Mouse (Mus musculus): ENCODE results near the gene Ctnnd1. TPM values are rescaled to one million over a fixed set of nuclear protein-coding genes. Genes with fewer than 3 reads are reported as not detected.
"Not testable (repeated sequence)": the region's sequence is repeated elsewhere in the genome, so short reads cannot be mapped to it uniquely, and the experiment has no call there.

Ctnnd1 gene
- total RNA-seq (2021): 10 to 100 TPM; 69.0 to 69.4 TPM

- intact Hi-C loops (cut with DNase I): no loop called here
- DNase-seq (ENCODE audit: low spot score in 2 of 2): peak; percentile 88 to 96
These were observed at the start of gene Ctnnd1 for GRCm38 (mm10) chr2:84650464-84651195. Gene Ctnnd1, minus strand, starts transcription at chr2:84650765.

GRCm38 (mm10) chr2:84695007-84695695 lies 44.6 kb upstream of the Ctnnd1 start:
- intact Hi-C loops (cut with DNase I): no loop called here
- DNase-seq (ENCODE audit: low spot score in 2 of 2): no peak

- intact Hi-C loops (cut with DNase I): no loop called here
- no peak for DNase-seq (ENCODE audit: low spot score in 2 of 2)
These were observed 39.5 kb upstream of the Ctnnd1 start for GRCm38 (mm10) chr2:84690050-84690449.

GRCm38 (mm10) chr2:84688080-84688844 lies 37.7 kb upstream of the Ctnnd1 start:
- no peak for DNase-seq (ENCODE audit: low spot score in 2 of 2)

GRCm38 (mm10) chr2:84682605-84683183 lies 32.1 kb upstream of the Ctnnd1 start:
- intact Hi-C loops (cut with DNase I): no loop called here
- DNase-seq (ENCODE audit: low spot score in 2 of 2): no peak

More at GRCm38 (mm10) chr2:84688080-84688844, 37.7 kb upstream of the Ctnnd1 start:
- intact Hi-C loops (cut with DNase I): no loop called here

GRCm38 (mm10) chr2:84679016-84679415 lies 28.5 kb upstream of the Ctnnd1 start, which contains the start of gene Tmx2:
Gene Tmx2, minus strand, starts transcription at chr2:84679140.
- intact Hi-C loops (cut with DNase I): no loop called here
- no peak for DNase-seq (ENCODE audit: low spot score in 2 of 2)

- intact Hi-C loops (cut with DNase I): no loop called here
- peak; percentile 93 to 99 for DNase-seq (ENCODE audit: low spot score in 2 of 2)
These were observed 27.7 kb upstream of the Ctnnd1 start, which contains the start of the genes Gm28635 and Med19 for GRCm38 (mm10) chr2:84677968-84678880. Gene Gm28635, minus strand, starts transcription at chr2:84678041. Gene Med19, plus strand, starts transcription at chr2:84678402.

GRCm38 (mm10) chr2:84677270-84677967 lies 26.9 kb upstream of the Ctnnd1 start:
- intact Hi-C loops (cut with DNase I): no loop called here
- no peak for DNase-seq (ENCODE audit: low spot score in 2 of 2)

- DNase-seq (ENCODE audit: low spot score in 2 of 2); intact Hi-C loops (cut with DNase I): not testable (repeated sequence)
These were observed 21.0 kb upstream of the Ctnnd1 start for GRCm38 (mm10) chr2:84671535-84671934.

GRCm38 (mm10) chr2:84670569-84670933 lies 20.0 kb upstream of the Ctnnd1 start, which contains the start of gene Selenoh:
Gene Selenoh, minus strand, starts transcription at chr2:84670770.
- DNase-seq (ENCODE audit: low spot score in 2 of 2): peak; percentile 86 to 94
- intact Hi-C loops (cut with DNase I): loop anchor here (1.0 kb wide), 1 partner anchor 128 kb away; the partner anchor contains the start of gene Ube2l6

GRCm38 (mm10) chr2:84669828-84670568 lies 19.4 kb upstream of the Ctnnd1 start:
- intact Hi-C loops (cut with DNase I): loop anchor here (1.0 kb wide), 1 partner anchor 128 kb away; the partner anchor contains the start of gene Ube2l6
- no peak for DNase-seq (ENCODE audit: low spot score in 2 of 2)

GRCm38 (mm10) chr2:84666081-84666480 lies 15.5 kb upstream of the Ctnnd1 start:
- intact Hi-C loops (cut with DNase I): no loop called here

GRCm38 (mm10) chr2:84662866-84663265 lies 12.3 kb upstream of the Ctnnd1 start:
- DNase-seq (ENCODE audit: low spot score in 2 of 2): no peak
- intact Hi-C loops (cut with DNase I): loop anchor here (2.0 kb wide), 1 partner anchor 208 kb away; no protein-coding TSS in a partner anchor

More at GRCm38 (mm10) chr2:84666081-84666480, 15.5 kb upstream of the Ctnnd1 start:
- no peak for DNase-seq (ENCODE audit: low spot score in 2 of 2)

- intact Hi-C loops (cut with DNase I): loop anchor here (2.0 kb wide), 1 partner anchor 43 kb away; no protein-coding TSS in a partner anchor
- peak; percentile 47 to 79 for DNase-seq (ENCODE audit: low spot score in 2 of 2)
These were observed 9.7 kb upstream of the Ctnnd1 start for GRCm38 (mm10) chr2:84660253-84660652.

GRCm38 (mm10) chr2:84658806-84659205 lies 8.2 kb upstream of the Ctnnd1 start, which contains the start of gene Btbd18:
Gene Btbd18, plus strand, starts transcription at chr2:84659079.
- DNase-seq (ENCODE audit: low spot score in 2 of 2): no peak
- intact Hi-C loops (cut with DNase I): no loop called here

- intact Hi-C loops (cut with DNase I): no loop called here
These were observed 5.3 kb upstream of the Ctnnd1 start for GRCm38 (mm10) chr2:84655864-84656263.

GRCm38 (mm10) chr2:84653354-84653753 lies 2.8 kb upstream of the Ctnnd1 start:
- no peak for DNase-seq (ENCODE audit: low spot score in 2 of 2)

More at GRCm38 (mm10) chr2:84655864-84656263, 5.3 kb upstream of the Ctnnd1 start:
- no peak for DNase-seq (ENCODE audit: low spot score in 2 of 2)

More at GRCm38 (mm10) chr2:84653354-84653753, 2.8 kb upstream of the Ctnnd1 start:
- intact Hi-C loops (cut with DNase I): no loop called here
